Mouse (Mus musculus): Measurements from ENCODE around the gene B130006D01Rik. TPM values are rescaled to one million over a fixed set of nuclear protein-coding genes. Genes with fewer than 3 reads are reported as not detected.

Gene B130006D01Rik
- 1 to 10 TPM; 5.4 to 6.3 TPM for total RNA-seq (2023)

GRCm38 (mm10) chr11:95723287-95723686 lies at the start of gene B130006D01Rik:
Gene B130006D01Rik (plus strand): TSS chr11:95723587.

GRCm38 (mm10) chr11:95712563-95713224 lies 10.7 kb upstream of the B130006D01Rik start, which contains the start of gene Zfp652:
Gene Zfp652 (plus strand): TSS chr11:95712673.

Other genes with a start within 250 kb of the B130006D01Rik start
- gene Nxph3, start 209.0 kb upstream of the B130006D01Rik start, total RNA-seq (2023), result not detected
- gene Ngfr, start 135.9 kb upstream of the B130006D01Rik start, total RNA-seq (2023), result under 1 TPM in 1 of 2 experiments, not detected in 1; 0.20 TPM
- gene Phb, start 56.6 kb upstream of the B130006D01Rik start, total RNA-seq (2023), result 10 to 100 TPM; 41.8 to 78.0 TPM
- gene Zfp652, start 10.9 kb upstream of the B130006D01Rik start, total RNA-seq (2023), result 10 to 100 TPM; 78.5 to 78.6 TPM
- not detected for gene Phospho1, start 100.9 kb downstream of the B130006D01Rik start, total RNA-seq (2023)
- gene Gngt2, start 113.6 kb downstream of the B130006D01Rik start, total RNA-seq (2023), result 10 to 100 TPM; 14.2 to 19.3 TPM
- gene Abi3, start 118.9 kb downstream of the B130006D01Rik start, total RNA-seq (2023), result 10 to 100 TPM; 35.6 to 47.9 TPM
- gene B4galnt2, start 191.3 kb downstream of the B130006D01Rik start, total RNA-seq (2023), result not detected

Data from T-cell, adult 66 days (primary cell).